Mouse (Mus musculus) myocyte (in vitro differentiated cells): Measurements from ENCODE around the gene Kcnj11. TPM values are rescaled to one million over a fixed set of nuclear protein-coding genes. Genes with fewer than 3 reads are reported as not detected.
A peak's percentile ranks its signal among the peaks of the same experiment; 100 is the strongest.

Source experiments
- H3K27me3 ChIP-seq: one replicate; pipeline ENCODE4 v1.6.1; 2011; ENCODE audit not compliant: control insufficient read depth, insufficient read depth, insufficient read length
- H3K36me3 ChIP-seq: one replicate; pipeline ENCODE4 v1.6.1; 2011; ENCODE audit not compliant: control insufficient read depth, insufficient read depth
- H3K4me2 ChIP-seq: one replicate; pipeline ENCODE4 v1.6.1; 2011; ENCODE audit warnings: low read depth, control low read depth
- H3K4me3 ChIP-seq: one replicate; pipeline ENCODE4 v1.5.1; 2011; ENCODE audit warnings: mild to moderate bottlenecking, control low read depth, moderate library complexity
- H3K79me2 ChIP-seq: one replicate; pipeline ENCODE4 v1.6.1; 2011; ENCODE audit not compliant: control insufficient read depth, insufficient read depth
- H3ac ChIP-seq: one replicate; pipeline ENCODE4 v1.6.1; 2011; ENCODE audit not compliant: control insufficient read depth, insufficient read length
- CEBPB ChIP-seq: IDR thresholded peaks from 2 replicates; pipeline ENCODE4 v1.6.1; 2011; ENCODE audit warnings: mild to moderate bottlenecking, moderate library complexity; ENCODE audit not compliant: poor library complexity, insufficient read depth, severe bottlenecking
- E2F4 ChIP-seq: IDR thresholded peaks from one replicate; pipeline ENCODE4 v1.6.1; 2011; ENCODE audit warnings: mild to moderate bottlenecking, control low read depth, moderate library complexity; ENCODE audit not compliant: insufficient read depth
- MAX ChIP-seq: IDR thresholded peaks from one replicate; pipeline ENCODE4 v1.6.1; 2011; ENCODE audit warnings: low read depth, mild to moderate bottlenecking, control low read depth
- MYOD1 ChIP-seq, 3 experiments: IDR thresholded peaks; one replicate each; pipeline ENCODE4 v1.6.1; 2011; ENCODE audit warnings: control low read depth in 2 of 3, low read depth in 2 of 3, mild to moderate bottlenecking in 2 of 3, moderate library complexity in 1 of 3; ENCODE audit not compliant: insufficient read length in 2 of 3, control insufficient read depth in 1 of 3
- MYOG ChIP-seq, 3 experiments: IDR thresholded peaks; one replicate each; pipeline ENCODE4 v1.6.1; 2011; ENCODE audit warnings: control low read depth in 2 of 3, low read depth in 2 of 3, mild to moderate bottlenecking in 2 of 3; ENCODE audit not compliant: insufficient read length in 2 of 3, control insufficient read depth in 1 of 3, insufficient read depth in 1 of 3
- POLR2A ChIP-seq: IDR thresholded peaks from one replicate; pipeline ENCODE4 v1.6.1; 2011; ENCODE audit warnings: low read depth, mild to moderate bottlenecking, control low read depth, moderate library complexity; ENCODE audit not compliant: insufficient read length
- POLR2AphosphoS2 ChIP-seq: IDR thresholded peaks from one replicate; pipeline ENCODE4 v1.6.1; 2011; ENCODE audit warnings: low read depth, control low read depth; ENCODE audit not compliant: insufficient read length
- REST ChIP-seq: IDR thresholded peaks from one replicate; pipeline ENCODE4 v1.6.1; 2011; ENCODE audit warnings: mild to moderate bottlenecking, control low read depth, moderate library complexity; ENCODE audit not compliant: insufficient read depth, insufficient read length
- SRF ChIP-seq: IDR thresholded peaks from one replicate; pipeline ENCODE4 v1.6.1; 2011; ENCODE audit warnings: low read depth; ENCODE audit not compliant: control insufficient read depth, insufficient read length
- TCF12 ChIP-seq: IDR thresholded peaks from one replicate; pipeline ENCODE4 v1.6.1; 2011; ENCODE audit warnings: mild to moderate bottlenecking, control low read depth; ENCODE audit not compliant: poor library complexity, insufficient read depth, severe bottlenecking
- TCF3 ChIP-seq: IDR thresholded peaks from one replicate; pipeline ENCODE4 v1.6.1; 2011; ENCODE audit warnings: low read depth, control low read depth; ENCODE audit not compliant: insufficient read length
- USF1 ChIP-seq: IDR thresholded peaks from one replicate; pipeline ENCODE4 v1.6.1; 2011; ENCODE audit warnings: low read depth, mild to moderate bottlenecking, control low read depth, moderate library complexity
- polyA plus RNA-seq: library from polyadenylated mRNA; unstranded; fragments of >200 nt; fragmentation: generic; extraction: Trizol; gene quantifications from one replicate; pipeline ENCODE4 v1.2.1, GENCODE M21; 2012; ENCODE audit warnings: missing spikeins

Gene Kcnj11
- polyA plus RNA-seq, 1 experiment = 0.46 TPM

DNA sequence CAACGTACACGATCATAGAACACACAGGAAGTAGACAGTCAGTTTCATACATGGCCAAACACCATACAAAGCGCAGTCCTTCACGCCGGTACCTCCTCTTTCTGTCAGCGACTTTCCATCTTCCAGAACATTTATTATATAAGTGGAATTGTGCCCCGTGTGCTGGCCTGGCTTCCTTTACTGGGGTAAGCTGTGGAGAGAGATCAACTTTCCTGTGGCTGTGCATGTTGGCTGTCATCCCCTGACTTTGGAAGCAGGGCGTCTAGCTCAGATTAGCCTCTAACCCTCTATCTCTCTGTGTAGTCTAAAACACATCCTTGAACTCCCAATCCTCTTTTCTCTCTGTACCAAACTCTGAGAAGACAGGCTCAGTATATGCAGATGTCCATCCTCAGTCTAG, 31.7 kb downstream of the Kcnj11 start:
- H3K4me3 ChIP-seq = no peak overlapping the region
- no peak overlapping the region for H3ac ChIP-seq
- no peaks in the 10 kb centered on the region for H3K79me2 ChIP-seq
- no peaks in the 10 kb centered on the region for H3K27me3 ChIP-seq
- no peak for TF ChIP-seq SRF
- no peak for TF ChIP-seq MYOD1 (IDR thresholded peaks at IDR 0.05; ENCODE audit: control insufficient read depth in 1 of 3, insufficient read length in 2 of 3, low read depth in 2 of 3)
- TF ChIP-seq POLR2AphosphoS2 = no peak
- TF ChIP-seq REST = no peak
- no peak for TF ChIP-seq MAX
- TF ChIP-seq TCF12 = no peak
- no peak for TF ChIP-seq TCF3
- no peak for TF ChIP-seq POLR2A
- no peak for TF ChIP-seq USF1
- TF ChIP-seq MYOG (IDR thresholded peaks at IDR 0.05; ENCODE audit: control insufficient read depth in 1 of 3, insufficient read depth in 1 of 3, insufficient read length in 2 of 3, low read depth in 2 of 3) = no peak
- TF ChIP-seq E2F4 = no peak
- no peak for TF ChIP-seq CEBPB
- H3K4me2 ChIP-seq = no peak overlapping the region
- peaks cover 5% of the 10 kb centered on the region for H3K36me3 ChIP-seq

DNA sequence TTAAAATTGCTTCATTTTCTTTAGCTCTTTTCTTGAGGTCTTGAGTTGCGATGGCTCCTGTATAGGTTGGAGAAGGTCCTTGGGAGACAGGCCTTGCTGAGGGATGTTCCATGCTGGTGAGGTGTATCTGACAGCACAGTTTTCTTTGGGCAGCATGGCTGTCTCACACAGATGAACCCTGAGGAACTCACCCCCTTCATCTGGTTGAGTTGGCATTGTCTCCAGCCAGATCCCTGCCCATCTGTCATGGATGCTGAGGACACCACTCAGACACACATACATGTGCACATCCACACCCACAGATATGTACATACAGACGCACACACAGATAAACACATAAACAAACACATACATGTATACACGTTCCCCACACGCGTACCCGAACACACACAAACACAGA, 37.3 kb downstream of the Kcnj11 start:
- Histone ChIP-seq H3K36me3 (peaks cover 10% of the 10 kb centered on the region), H3K27me3 (no peaks in the 10 kb centered on the region), H3K79me2 (no peaks in the 10 kb centered on the region), H3K4me3 (no peak overlapping the region), H3ac (no peak overlapping the region), H3K4me2 (no peak overlapping the region)
- TF ChIP-seq REST (no peak), TCF12 (no peak), CEBPB (no peak), TCF3 (no peak), MYOD1 (IDR thresholded peaks at IDR 0.05; ENCODE audit: control insufficient read depth in 1 of 3, insufficient read length in 2 of 3, low read depth in 2 of 3) (no peak), MAX (no peak), USF1 (no peak), SRF (no peak), POLR2A (no peak), E2F4 (no peak)

DNA sequence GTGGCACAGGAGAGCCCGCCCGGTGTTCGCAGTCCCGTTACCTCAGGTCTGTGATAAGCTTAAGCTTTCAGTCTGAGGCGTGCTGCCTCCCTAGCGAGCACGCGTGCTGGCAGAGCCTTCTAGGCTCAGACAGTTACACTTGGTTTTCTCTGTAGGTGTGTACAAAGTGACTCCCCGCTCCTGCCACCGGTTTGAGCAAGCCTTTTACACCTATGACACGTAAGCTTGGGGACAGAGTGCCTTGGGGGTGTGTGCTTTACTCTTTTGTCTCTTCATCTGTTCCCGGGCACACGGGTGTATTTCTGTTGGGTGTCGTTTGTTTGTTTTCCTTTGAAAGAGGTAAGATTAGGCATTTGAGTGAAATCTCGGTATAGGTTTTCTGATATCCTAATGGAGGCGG, 39.0 kb downstream of the Kcnj11 start:
- Histone ChIP-seq H3K27me3 (no peaks in the 10 kb centered on the region), H3ac (no peak overlapping the region), H3K4me2 (no peak overlapping the region), H3K4me3 (no peak overlapping the region), H3K36me3 (peaks cover 10% of the 10 kb centered on the region), H3K79me2 (no peaks in the 10 kb centered on the region)
- TF ChIP-seq POLR2AphosphoS2 (no peak), MYOD1 (IDR thresholded peaks at IDR 0.05; ENCODE audit: control insufficient read depth in 1 of 3, insufficient read length in 2 of 3, low read depth in 2 of 3) (no peak), TCF12 (no peak), USF1 (no peak), MAX (no peak), MYOG (IDR thresholded peaks at IDR 0.05; ENCODE audit: control insufficient read depth in 1 of 3, insufficient read depth in 1 of 3, insufficient read length in 2 of 3, low read depth in 2 of 3) (no peak), E2F4 (no peak), REST (no peak), TCF3 (no peak), CEBPB (no peak), SRF (no peak), POLR2A (no peak)

DNA sequence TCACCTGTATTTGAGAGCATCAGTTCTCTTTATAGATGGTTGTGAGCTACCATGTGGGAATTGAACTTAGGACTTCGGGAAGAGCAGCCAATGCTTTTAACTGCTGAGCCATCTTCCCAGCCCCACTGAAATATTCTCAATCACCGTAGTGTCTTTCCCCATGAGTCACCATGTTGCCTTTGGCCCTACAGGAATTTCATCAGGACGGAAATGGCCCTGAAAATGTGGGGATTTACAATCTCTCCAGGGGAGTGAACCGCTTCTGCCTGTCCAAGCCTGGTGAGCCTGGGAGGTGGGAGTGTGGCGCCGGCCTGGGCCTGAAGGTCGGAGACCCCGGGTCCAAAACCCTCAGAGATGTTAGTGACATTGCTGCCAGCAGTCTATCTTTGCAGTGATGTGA, 39.9 kb downstream of the Kcnj11 start:
- Histone ChIP-seq H3K36me3 (peaks cover 10% of the 10 kb centered on the region), H3K4me3 (no peak overlapping the region), H3K4me2 (no peak overlapping the region), H3ac (no peak overlapping the region), H3K27me3 (no peaks in the 10 kb centered on the region), H3K79me2 (no peaks in the 10 kb centered on the region)
- no peak for TF ChIP-seq REST
- TF ChIP-seq CEBPB = peak; percentile 60; the same call in 1 of the 2 replicates
- TF ChIP-seq POLR2A = no peak

DNA sequence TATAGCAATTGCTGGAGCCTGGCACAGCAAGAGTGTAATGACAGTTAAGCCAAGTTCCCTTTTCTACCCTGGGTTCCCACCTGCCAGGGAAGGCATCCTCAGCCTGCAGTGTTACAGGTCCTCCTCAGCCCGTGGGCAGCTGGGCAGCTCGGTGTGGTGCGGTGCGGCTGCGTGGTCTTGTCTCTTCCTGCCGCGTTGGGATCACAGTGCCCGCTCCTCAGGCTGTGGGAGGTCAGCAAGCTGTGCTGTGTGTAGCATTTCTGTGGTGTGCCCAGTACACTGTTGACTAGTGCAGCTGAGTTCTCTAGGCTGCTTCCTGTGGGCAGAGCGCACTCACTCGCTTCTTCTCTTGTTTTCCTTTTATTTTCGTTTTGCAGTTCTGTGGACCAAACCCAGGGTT, 41.7 kb downstream of the Kcnj11 start:
- H3ac ChIP-seq = no peak overlapping the region
- no peaks in the 10 kb centered on the region for H3K27me3 ChIP-seq
- no peak overlapping the region for H3K4me2 ChIP-seq
- no peak for TF ChIP-seq MYOD1 (IDR thresholded peaks at IDR 0.05; ENCODE audit: control insufficient read depth in 1 of 3, insufficient read length in 2 of 3, low read depth in 2 of 3)
- TF ChIP-seq MYOG (IDR thresholded peaks at IDR 0.05; ENCODE audit: control insufficient read depth in 1 of 3, insufficient read depth in 1 of 3, insufficient read length in 2 of 3, low read depth in 2 of 3) = no peak
- TF ChIP-seq E2F4 = no peak
- no peak for TF ChIP-seq POLR2A
- TF ChIP-seq POLR2AphosphoS2 = no peak
- no peaks in the 10 kb centered on the region for H3K79me2 ChIP-seq
- no peak overlapping the region for H3K4me3 ChIP-seq
- peaks cover 10% of the 10 kb centered on the region for H3K36me3 ChIP-seq
